Mouse (Mus musculus) CH12.LX (cell line): ENCODE results near the gene Tia1. TPM values are rescaled to one million over a fixed set of nuclear protein-coding genes. Genes with fewer than 3 reads are reported as not detected.
A peak's percentile ranks its signal among the peaks of the same experiment; 100 is the strongest.

Source experiments
- DNase-seq: peaks from one replicate; pipeline ENCODE4 v3.0.0-alpha.2; 2013; ENCODE audit errors: extremely low read depth
- H3K27ac ChIP-seq: 2 replicates; pipeline ENCODE4 v1.5.1; 2012; ENCODE audit warnings: low read depth, mild to moderate bottlenecking, control low read depth, moderate library complexity; ENCODE audit not compliant: insufficient read depth
- H3K27me3 ChIP-seq: replicated peaks from 2 replicates; pipeline ENCODE3; 2012; ENCODE audit warnings: inconsistent platforms
- H3K36me3 ChIP-seq, 2 experiments: replicated peaks in 1 of 2; 2 replicates each; pipeline versions ENCODE3 to v1.6.1; 2012; ENCODE audit warnings: inconsistent platforms in 1 of 2, low read length in 1 of 2, mild to moderate bottlenecking in 1 of 2, mixed read lengths in 1 of 2, moderate library complexity in 1 of 2; ENCODE audit not compliant: control insufficient read depth in 1 of 2, insufficient read depth in 1 of 2
- H3K4me1 ChIP-seq, 2 experiments: 2 replicates each; pipeline ENCODE4 v1.6.1; 2012; ENCODE audit warnings: inconsistent platforms in 1 of 2, moderate library complexity in 1 of 2; ENCODE audit not compliant: insufficient read depth in 2 of 2, control insufficient read depth in 1 of 2
- H3K4me2 ChIP-seq: 2 replicates; pipeline ENCODE4 v1.6.1; 2012; ENCODE audit warnings: low read depth, mild to moderate bottlenecking, control low read depth; ENCODE audit not compliant: poor library complexity, insufficient read depth, severe bottlenecking
- H3K4me3 ChIP-seq, 3 experiments: fragments of 150-350 bp in 1 of 3; sonication (generic) in 1 of 3; replicated peaks in 1 of 3; 2 replicates each; pipeline versions ENCODE3 to v1.5.1; 2011 to 2012; ENCODE audit warnings: low read depth in 2 of 3, low read length in 2 of 3, mild to moderate bottlenecking in 2 of 3, moderate library complexity in 2 of 3, control low read depth in 1 of 3, improper control_type of control experiment in 1 of 3, inconsistent platforms in 1 of 3, mixed read lengths in 1 of 3; ENCODE audit not compliant: poor library complexity in 1 of 3
- H3K79me2 ChIP-seq: replicated peaks from 2 replicates; pipeline ENCODE4 v1.6.1; 2012; ENCODE audit warnings: mild to moderate bottlenecking, moderate library complexity; ENCODE audit not compliant: control insufficient read depth, poor library complexity, insufficient read depth, severe bottlenecking; ENCODE audit errors: extremely low read depth
- H3K9ac ChIP-seq: 2 replicates; pipeline ENCODE4 v1.6.1; 2012; ENCODE audit warnings: low read depth, mild to moderate bottlenecking, control low read depth, moderate library complexity; ENCODE audit not compliant: insufficient read depth
- H3K9me3 ChIP-seq: replicated peaks from 2 replicates; pipeline ENCODE3; 2012; ENCODE audit warnings: low read length, inconsistent platforms, mixed read lengths
- BHLHE40 ChIP-seq: IDR thresholded peaks from 2 replicates; pipeline ENCODE4 v1.6.1; 2011; ENCODE audit warnings: mild to moderate bottlenecking, low read depth, low read length, improper control_type of control experiment
- CHD1 ChIP-seq: IDR thresholded peaks from 2 replicates; pipeline ENCODE4 v1.6.1; 2012; ENCODE audit warnings: low read depth, low read length, improper control_type of control experiment, inconsistent platforms
- CTCF ChIP-seq, 2 experiments: IDR thresholded peaks in 1 of 2; conservative IDR thresholded peaks in 1 of 2; 2 replicates each; pipeline ENCODE4 v1.5.1; 2011 to 2012; ENCODE audit warnings: low read depth in 2 of 2, low read length in 2 of 2, improper control_type of control experiment in 1 of 2, inconsistent platforms in 1 of 2, mild to moderate bottlenecking in 1 of 2, moderate library complexity in 1 of 2
- E2F4 ChIP-seq: IDR thresholded peaks from 2 replicates; pipeline ENCODE4 v1.6.1; 2011; ENCODE audit warnings: low read depth, low read length, improper control_type of control experiment; ENCODE audit not compliant: insufficient replicate concordance
- ELF1 ChIP-seq: IDR thresholded peaks from 2 replicates; pipeline ENCODE4 v1.6.1; 2014; ENCODE audit warnings: low read depth, mild to moderate bottlenecking, inconsistent platforms, low read length, improper control_type of control experiment
- ETS1 ChIP-seq: conservative IDR thresholded peaks from 2 replicates; pipeline ENCODE4 v1.6.1; 2012; ENCODE audit warnings: low read depth, mild to moderate bottlenecking, inconsistent platforms, low read length, improper control_type of control experiment, moderate library complexity
- GABPA ChIP-seq: IDR thresholded peaks from 2 replicates; pipeline ENCODE4 v1.6.1; 2012; ENCODE audit warnings: low read depth, low read length, improper control_type of control experiment, inconsistent platforms; ENCODE audit not compliant: insufficient replicate concordance
- IRF4 ChIP-seq: IDR thresholded peaks from 2 replicates; pipeline ENCODE4 v1.6.1; 2014; ENCODE audit warnings: low read depth, mild to moderate bottlenecking, inconsistent platforms, low read length, improper control_type of control experiment
- JUN ChIP-seq: IDR thresholded peaks from 2 replicates; pipeline ENCODE4 v1.6.1; 2011; ENCODE audit warnings: low read depth, mild to moderate bottlenecking, low read length, improper control_type of control experiment, moderate library complexity; ENCODE audit not compliant: insufficient read depth
- MAFK ChIP-seq: IDR thresholded peaks from 2 replicates; pipeline ENCODE4 v1.6.1; 2011; ENCODE audit warnings: low read length, improper control_type of control experiment; ENCODE audit not compliant: insufficient replicate concordance
- MAX ChIP-seq: IDR thresholded peaks from 2 replicates; pipeline ENCODE4 v1.6.1; 2011; ENCODE audit warnings: low read length, improper control_type of control experiment
- MAZ ChIP-seq: IDR thresholded peaks from 2 replicates; pipeline ENCODE4 v1.6.1; 2012; ENCODE audit warnings: low read depth, mild to moderate bottlenecking, inconsistent platforms, low read length, improper control_type of control experiment, moderate library complexity
- MXI1 ChIP-seq: IDR thresholded peaks from 2 replicates; pipeline ENCODE4 v1.6.1; 2011; ENCODE audit warnings: mild to moderate bottlenecking, low read depth, low read length, improper control_type of control experiment
- MYC ChIP-seq: IDR thresholded peaks from 2 replicates; pipeline ENCODE4 v1.6.1; 2011; ENCODE audit warnings: low read depth, mild to moderate bottlenecking, improper control_type of control experiment, low read length
- NELFE ChIP-seq: IDR thresholded peaks from 2 replicates; pipeline ENCODE4 v1.6.1; 2011; ENCODE audit warnings: low read depth, low read length, improper control_type of control experiment
- NRF1 ChIP-seq: IDR thresholded peaks from 2 replicates; pipeline ENCODE4 v1.6.1; 2014; ENCODE audit warnings: low read depth, mild to moderate bottlenecking, inconsistent platforms, low read length, improper control_type of control experiment, moderate library complexity
- PAX5 ChIP-seq: IDR thresholded peaks from 2 replicates; pipeline ENCODE4 v1.6.1; 2012; ENCODE audit warnings: low read length, inconsistent platforms, mixed read lengths
- RAD21 ChIP-seq: IDR thresholded peaks from 2 replicates; pipeline ENCODE4 v1.6.1; 2011; ENCODE audit warnings: low read depth, mild to moderate bottlenecking, low read length, improper control_type of control experiment, moderate library complexity
- SIN3A ChIP-seq: IDR thresholded peaks from 2 replicates; pipeline ENCODE4 v1.6.1; 2012; ENCODE audit warnings: low read length, improper control_type of control experiment, inconsistent platforms
- SMC3 ChIP-seq: IDR thresholded peaks from 2 replicates; pipeline ENCODE4 v1.6.1; 2011; ENCODE audit warnings: low read depth, low read length, improper control_type of control experiment
- UBTF ChIP-seq: IDR thresholded peaks from 2 replicates; pipeline ENCODE4 v1.6.1; 2012; ENCODE audit warnings: low read depth, mild to moderate bottlenecking, inconsistent platforms, low read length, improper control_type of control experiment, moderate library complexity
- ZC3H11A ChIP-seq: IDR thresholded peaks from 2 replicates; pipeline ENCODE4 v1.6.1; 2012; ENCODE audit warnings: low read depth, mild to moderate bottlenecking, inconsistent platforms, low read length, improper control_type of control experiment
- ZKSCAN1 ChIP-seq: IDR thresholded peaks from 2 replicates; pipeline ENCODE4 v1.6.1; 2012; ENCODE audit warnings: low read depth, inconsistent platforms, low read length, improper control_type of control experiment, borderline replicate concordance
- ZMIZ1 ChIP-seq: IDR thresholded peaks from 2 replicates; pipeline ENCODE4 v1.6.1; 2012; ENCODE audit warnings: low read depth, mild to moderate bottlenecking, inconsistent platforms, low read length, improper control_type of control experiment
- ZNF384 ChIP-seq: IDR thresholded peaks from 2 replicates; pipeline ENCODE4 v1.6.1; 2012; ENCODE audit warnings: low read depth, low read length, improper control_type of control experiment, inconsistent platforms
- dilution Hi-C: fragments of 300-500 bp; cut with MboI; formaldehyde crosslinking; loops from 2 replicates; pipeline ENCODE4 v1.14.3; 2020; ENCODE audit warnings: low sequenced_read_pairs; ENCODE audit not compliant: extremely low pct_unique_long_range_greater_than_20kb, extremely low pct_ligation_motif_present
- in situ Hi-C: fragments of 300-500 bp; cut with MboI; formaldehyde crosslinking; loops from 3 replicates; pipeline ENCODE4 v1.14.3; 2019; ENCODE audit warnings: low sequenced_read_pairs, low pct_ligation_motif_present, low pct_unique_long_range_greater_than_20kb, mixed read lengths
- polyA plus RNA-seq: library from polyadenylated mRNA; unstranded; fragments of >175 nt; gene quantifications from 2 replicates; pipeline ENCODE4 v1.2.1, GENCODE M21; 2012; ENCODE audit warnings: low read depth; ENCODE audit not compliant: insufficient read length
- total RNA-seq, 2 experiments: library from RNA; depleted of rRNA; stranded (reverse); fragments of 300-350 nt in 1 of 2; fragments of >200 nt in 1 of 2; gene quantifications; 2 replicates each; pipeline ENCODE4 v1.2.3; 2012 to 2014

Gene Tia1
- total and polyA plus RNA-seq, 3 experiments = 31.8 to 41.4 (median 34.0) TPM

DNA sequence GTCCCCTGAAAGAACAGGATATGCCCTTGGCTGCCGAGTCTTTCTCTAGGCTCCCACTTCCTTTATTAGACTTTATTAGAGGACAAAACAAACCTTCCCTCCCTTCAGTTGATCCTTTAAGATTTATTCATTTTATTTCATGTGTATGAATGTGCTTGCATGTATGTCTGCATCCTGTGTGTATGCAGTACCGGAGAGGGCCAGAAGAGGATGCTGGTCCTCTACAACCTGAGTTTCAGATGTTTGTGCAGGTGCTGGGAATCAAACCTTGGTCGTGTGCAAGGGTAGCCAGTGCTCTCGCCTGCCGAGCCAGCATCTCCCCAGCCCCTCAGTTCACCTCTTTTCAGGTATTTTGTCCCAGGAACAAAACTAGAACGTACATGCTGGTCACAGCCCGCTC is 42.6 kb upstream of the Tia1 start:
- H3K27me3 ChIP-seq = peaks cover 68% of the 10 kb centered on the region
- no peak overlapping the region for H3K27ac ChIP-seq
- dilution Hi-C loops = no loop called here
- H3K9ac ChIP-seq = no peak overlapping the region
- no peak for DNase-seq
- peaks cover 7% of the 10 kb centered on the region for H3K79me2 ChIP-seq
- H3K36me3 ChIP-seq = no peaks in the 10 kb centered on the region
- TF ChIP-seq CTCF (conservative IDR thresholded peaks at IDR 0.05 in 1 of 2, IDR thresholded peaks at IDR 0.05 in 1 of 2; ENCODE audit: low read depth in 2 of 2, low read length in 2 of 2) (peak in 1 of 2 experiments; percentile 25; a peak in 1 of 4 replicates), RAD21 (no peak), ETS1 (no peak), CHD1 (no peak)
- H3K4me2 ChIP-seq = no peak overlapping the region
- peaks cover 0 to 5% of the 10 kb centered on the region in 2 experiments; a peak in 1 of 4 replicates for H3K4me1 ChIP-seq
- H3K4me3 ChIP-seq = no peak overlapping the region
- in situ Hi-C loops = loop anchor here (5.0 to 25.0 kb wide), 2 partner anchors 234 to 349 kb away; partner anchors contain the start of gene Figla
- H3K9me3 ChIP-seq = peaks cover 6% of the 10 kb centered on the region

- 0 out of 2 replicates have a peak overlapping the region, but pooled peaks have one; percentile 8 for H3K27ac ChIP-seq
- DNase-seq = peak; percentile 80
- peaks cover 6% of the 10 kb centered on the region for H3K9me3 ChIP-seq
- TF ChIP-seq ZMIZ1 (no peak), MYC (peak; percentile 18; the same call in 1 of the 2 replicates), BHLHE40 (no peak), ELF1 (no peak), ZC3H11A (peak; percentile 12; the same call in 1 of the 2 replicates), MAX (no peak; the same call in none of the 2 replicates), RAD21 (peak; percentile 95), PAX5 (no peak), MAFK (no peak), UBTF (no peak), IRF4 (no peak), MXI1 (peak; percentile 45), NELFE (no peak; the same call in 1 of the 2 replicates), SIN3A (no peak), MAZ (no peak), NRF1 (no peak), GABPA (no peak), JUN (no peak), ZNF384 (peak; percentile 91), ZKSCAN1 (no peak), E2F4 (no peak), SMC3 (peak; percentile 75), CTCF (conservative IDR thresholded peaks at IDR 0.05 in 1 of 2, IDR thresholded peaks at IDR 0.05 in 1 of 2; ENCODE audit: low read depth in 2 of 2, low read length in 2 of 2) (peak; percentile 90 to 97)
- peak overlapping the region; percentile 72 for H3K9ac ChIP-seq
- peaks cover 9 to 24% of the 10 kb centered on the region in 2 experiments for H3K36me3 ChIP-seq
- H3K4me1 ChIP-seq = peaks cover 0 to 16% of the 10 kb centered on the region in 2 experiments; a peak in 3 of 4 replicates
- H3K79me2 ChIP-seq = peaks cover 18% of the 10 kb centered on the region
- dilution Hi-C loops (no loop called here), in situ Hi-C loops (loop anchor here (5.0 to 25.0 kb wide), 3 partner anchors 38 to 352 kb away; partner anchors contain the start of genes Figla and Tia1)
- peaks cover 38% of the 10 kb centered on the region for H3K27me3 ChIP-seq
- peak overlapping the region; percentile 37 to 92 (median 71) for H3K4me3 ChIP-seq
- H3K4me2 ChIP-seq = peak overlapping the region; percentile 98
Observed at GRCm38 (mm10) chr6:86364442-86365141, 39.4 kb upstream of the Tia1 start.
